Mouse (Mus musculus): ENCODE measurements at regions not wholly inside any gene's neighbourhood (a gene's known extent, or its start where the extent isn't known, plus 50 kb on each side); places are given as distances from the start of the nearest gene placed in this dataset.
A peak's percentile ranks its signal among the peaks of the same experiment; 100 is the strongest.
"Not testable (repeated sequence)": the region's sequence is repeated elsewhere in the genome, so short reads cannot be mapped to it uniquely, and the experiment has no call there.

DNA sequence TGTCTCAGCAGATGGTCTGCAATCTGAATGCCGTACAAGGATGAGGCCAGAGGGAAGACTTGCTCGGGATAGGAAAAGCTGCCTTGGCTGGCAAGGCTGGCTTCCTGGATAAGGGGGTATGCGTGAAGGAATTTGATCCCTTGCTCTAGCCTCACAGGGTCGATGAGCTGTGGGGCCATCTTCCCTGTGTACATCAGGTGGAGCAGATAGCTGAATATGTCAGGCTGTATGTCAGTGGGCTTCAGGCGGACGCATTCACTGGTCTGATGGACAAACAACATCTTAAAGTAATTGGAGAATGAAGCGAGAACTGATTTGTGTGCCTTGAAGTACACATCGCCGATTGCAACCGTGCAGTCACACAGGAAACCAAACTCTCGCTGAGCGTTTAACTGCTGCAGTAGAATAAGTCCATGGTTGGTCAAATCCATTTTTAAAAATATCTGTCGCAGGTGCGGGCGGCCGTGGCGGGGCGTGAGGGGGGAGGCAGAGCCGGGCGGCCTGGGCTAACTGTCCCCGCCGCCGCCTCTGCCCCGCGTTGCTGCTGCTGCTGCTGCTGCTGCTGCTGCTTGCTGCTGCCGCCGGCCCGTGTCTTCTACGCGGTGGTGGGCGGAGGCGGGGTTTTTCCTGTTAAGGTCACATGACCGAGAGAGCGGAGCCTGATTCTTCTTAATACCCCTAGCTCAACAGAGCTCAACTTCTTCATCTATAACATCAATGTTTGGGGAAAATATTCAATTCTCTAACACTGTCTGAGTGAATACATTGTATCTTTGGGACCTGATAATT, 71.9 kb upstream of the Prkcq start:
- DNase-seq (ENCODE audit: extremely low spot score, low read depth, low spot score) = not testable (repeated sequence)

DNA sequence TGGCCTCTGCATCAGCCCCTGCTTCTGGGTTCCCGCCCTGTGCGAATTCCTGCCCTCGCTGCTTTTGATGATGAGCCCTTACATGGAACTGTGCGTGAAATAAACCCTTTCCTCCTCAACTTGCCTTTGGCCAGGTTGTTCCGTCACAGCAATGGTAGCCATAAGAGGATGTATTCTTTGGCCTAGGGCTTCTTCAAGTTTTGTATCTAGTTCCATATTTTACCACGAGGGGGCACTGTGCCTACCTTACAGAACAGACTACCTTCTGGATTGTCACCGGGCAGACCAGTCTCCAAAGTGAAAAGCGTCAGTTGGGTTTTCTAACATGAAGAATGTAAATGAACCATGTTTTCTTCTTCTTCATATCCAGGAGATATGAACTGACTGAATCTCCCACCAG, 58.7 kb upstream of the Prkcq start:
- peak; percentile 30 for DNase-seq (ENCODE audit: extremely low spot score, low read depth, low spot score)

DNA sequence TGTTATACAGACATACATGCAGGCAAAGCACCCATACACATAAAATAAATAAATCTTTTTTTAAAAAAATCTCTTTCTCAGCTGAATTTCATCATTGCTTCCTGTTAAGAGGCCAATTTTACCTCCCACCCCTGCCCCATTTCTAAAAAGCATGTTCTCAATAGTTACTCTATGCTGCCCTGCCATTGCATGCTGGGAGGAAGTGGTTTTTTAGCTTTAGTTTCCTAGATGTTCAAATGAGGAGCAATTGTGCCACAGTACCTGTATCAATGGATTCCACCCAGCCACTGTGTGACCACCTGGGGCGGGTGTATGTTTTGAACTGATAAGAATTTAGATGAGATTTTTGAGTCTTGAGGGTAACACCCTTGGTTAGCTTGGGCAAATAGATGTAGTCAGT, 53.3 kb upstream of the Prkcq start:
- DNase-seq (ENCODE audit: extremely low spot score, low read depth, low spot score) = no peak

- DNase-seq (ENCODE audit: extremely low spot score, low read depth, low spot score) = no peak
These were observed 52.6 kb upstream of the Prkcq start for GRCm38 (mm10) chr2:11119301-11119700.
